Mouse (Mus musculus) kidney, adult 8-10 months (tissue): ENCODE measurements around the gene Shmt2.

Experiments
- DNase-seq, 2 experiments: peaks; one replicate each; pipeline ENCODE4 v3.0.0; 2022

Shmt2 gene

GRCm38 (mm10) chr10:127522088-127522581 is at the start of gene Shmt2:
TSS of gene Shmt2 (minus strand) at chr10:127522444.
- peak; percentile 83 to 86 for DNase-seq

GRCm38 (mm10) chr10:127570937-127571641 is 48.8 kb upstream of the Shmt2 start:
- no peak for DNase-seq

- DNase-seq = no peak
These were observed 48.1 kb upstream of the Shmt2 start for GRCm38 (mm10) chr10:127570384-127570783.

GRCm38 (mm10) chr10:127569450-127569849 is 47.2 kb upstream of the Shmt2 start:
- DNase-seq = peak; percentile 64 to 82

- no peak for DNase-seq
These were observed 44.5 kb upstream of the Shmt2 start for GRCm38 (mm10) chr10:127566553-127567326.

GRCm38 (mm10) chr10:127564301-127564700 is 42.1 kb upstream of the Shmt2 start:
- DNase-seq = no peak

GRCm38 (mm10) chr10:127563840-127564239 is 41.6 kb upstream of the Shmt2 start:
- DNase-seq = no peak

GRCm38 (mm10) chr10:127561145-127561544 is 38.9 kb upstream of the Shmt2 start:
- no peak for DNase-seq

GRCm38 (mm10) chr10:127557397-127557796 is 35.2 kb upstream of the Shmt2 start:
- no peak for DNase-seq

- DNase-seq = peak in 1 of 2 experiments; percentile 34
These were observed 33.5 kb upstream of the Shmt2 start for GRCm38 (mm10) chr10:127555703-127556102.

- DNase-seq = no peak
These were observed 27.6 kb upstream of the Shmt2 start for GRCm38 (mm10) chr10:127549892-127550291.

GRCm38 (mm10) chr10:127548236-127548635 is 26.0 kb upstream of the Shmt2 start:
- no peak for DNase-seq

GRCm38 (mm10) chr10:127546505-127546904 is 24.3 kb upstream of the Shmt2 start:
- DNase-seq = no peak

GRCm38 (mm10) chr10:127544375-127544774 is 22.1 kb upstream of the Shmt2 start:
- no peak for DNase-seq

- no peak for DNase-seq
These were observed 21.7 kb upstream of the Shmt2 start for GRCm38 (mm10) chr10:127543916-127544315.

- no peak for DNase-seq
These were observed 20.5 kb upstream of the Shmt2 start for GRCm38 (mm10) chr10:127542720-127543119.

- DNase-seq = no peak
These were observed 19.8 kb upstream of the Shmt2 start for GRCm38 (mm10) chr10:127542084-127542483.

GRCm38 (mm10) chr10:127541510-127541909 is 19.3 kb upstream of the Shmt2 start:
- no peak for DNase-seq

GRCm38 (mm10) chr10:127537854-127538583 is 15.8 kb upstream of the Shmt2 start:
- peak; percentile 66 to 88 for DNase-seq

GRCm38 (mm10) chr10:127536586-127537314 is 14.5 kb upstream of the Shmt2 start:
- DNase-seq = peak in 1 of 2 experiments; percentile 51

- no peak for DNase-seq
These were observed 12.7 kb upstream of the Shmt2 start for GRCm38 (mm10) chr10:127534929-127535384.
